Mouse (Mus musculus): ENCODE data around the gene Gm10277.

Gm10277 gene

GRCm38 (mm10) chr11:77802341-77802865, 14.9 kb upstream of the Gm10277 start:
- in situ Hi-C loops (cut with MboI; ENCODE audit: unreplicated experiment in 2 of 2) = no loop called here

- in situ Hi-C loops (cut with MboI; ENCODE audit: unreplicated experiment in 2 of 2) = no loop called here
These were observed 13.5 kb upstream of the Gm10277 start for GRCm38 (mm10) chr11:77800869-77801701.

- in situ Hi-C loops (cut with MboI; ENCODE audit: unreplicated experiment in 2 of 2) = no loop called here
These were observed 12.9 kb upstream of the Gm10277 start for GRCm38 (mm10) chr11:77800491-77800868.

- in situ Hi-C loops (cut with MboI; ENCODE audit: unreplicated experiment in 2 of 2) = loop anchor here in 1 of 2 experiments (10.0 to 25.0 kb wide), 3 partner anchors 160 to 683 kb away; partner anchors contain the start of gene Git1
These were observed 7.7 kb upstream of the Gm10277 start for GRCm38 (mm10) chr11:77795216-77795615.

GRCm38 (mm10) chr11:77793238-77793930, 5.8 kb upstream of the Gm10277 start:
- in situ Hi-C loops (cut with MboI; ENCODE audit: unreplicated experiment in 2 of 2) = loop anchor here in 1 of 2 experiments (10.0 to 25.0 kb wide), 3 partner anchors 159 to 681 kb away; partner anchors contain the start of gene Git1

GRCm38 (mm10) chr11:77792566-77792909, 5.0 kb upstream of the Gm10277 start:
- in situ Hi-C loops (cut with MboI; ENCODE audit: unreplicated experiment in 2 of 2) = loop anchor here in 1 of 2 experiments (10.0 to 25.0 kb wide), 3 partner anchors 158 to 680 kb away; partner anchors contain the start of gene Git1

GRCm38 (mm10) chr11:77791752-77792565, 4.4 kb upstream of the Gm10277 start:
- in situ Hi-C loops (cut with MboI; ENCODE audit: unreplicated experiment in 2 of 2) = loop anchor here in 1 of 2 experiments (10.0 to 25.0 kb wide), 3 partner anchors 157 to 680 kb away; partner anchors contain the start of gene Git1

- in situ Hi-C loops (cut with MboI; ENCODE audit: unreplicated experiment in 2 of 2) = loop anchor here in 1 of 2 experiments (10.0 to 25.0 kb wide), 3 partner anchors 156 to 679 kb away; partner anchors contain the start of gene Git1
These were observed 3.7 kb upstream of the Gm10277 start for GRCm38 (mm10) chr11:77791241-77791727.

GRCm38 (mm10) chr11:77790286-77790685, 2.7 kb upstream of the Gm10277 start:
- in situ Hi-C loops (cut with MboI; ENCODE audit: unreplicated experiment in 2 of 2) = loop anchor here in 1 of 2 experiments (10.0 to 25.0 kb wide), 3 partner anchors 155 to 678 kb away; partner anchors contain the start of gene Git1

- in situ Hi-C loops (cut with MboI; ENCODE audit: unreplicated experiment in 2 of 2) = loop anchor here (10.0 to 25.0 kb wide), 2 partner anchors 285 to 677 kb away; no protein-coding TSS in a partner anchor
These were observed 2.0 kb upstream of the Gm10277 start for GRCm38 (mm10) chr11:77789512-77789911.

GRCm38 (mm10) chr11:77785768-77786561, 1.6 kb downstream of the Gm10277 start:
- in situ Hi-C loops (cut with MboI; ENCODE audit: unreplicated experiment in 2 of 2) = loop anchor here (10.0 to 25.0 kb wide), 2 partner anchors 281 to 674 kb away; no protein-coding TSS in a partner anchor

- in situ Hi-C loops (cut with MboI; ENCODE audit: unreplicated experiment in 2 of 2) = loop anchor here (10.0 to 25.0 kb wide), 2 partner anchors 281 to 673 kb away; no protein-coding TSS in a partner anchor
These were observed 2.2 kb downstream of the Gm10277 start for GRCm38 (mm10) chr11:77785396-77785767.

GRCm38 (mm10) chr11:77784894-77785293, 2.7 kb downstream of the Gm10277 start:
- in situ Hi-C loops (cut with MboI; ENCODE audit: unreplicated experiment in 2 of 2) = loop anchor here (10.0 to 25.0 kb wide), 2 partner anchors 280 to 673 kb away; no protein-coding TSS in a partner anchor

GRCm38 (mm10) chr11:77783747-77784646, 3.5 kb downstream of the Gm10277 start:
- in situ Hi-C loops (cut with MboI; ENCODE audit: unreplicated experiment in 2 of 2) = loop anchor here (10.0 to 25.0 kb wide), 2 partner anchors 279 to 672 kb away; no protein-coding TSS in a partner anchor

- in situ Hi-C loops (cut with MboI; ENCODE audit: unreplicated experiment in 2 of 2) = loop anchor here (10.0 to 25.0 kb wide), 2 partner anchors 278 to 671 kb away; no protein-coding TSS in a partner anchor
These were observed 4.3 kb downstream of the Gm10277 start for GRCm38 (mm10) chr11:77783211-77783746.

GRCm38 (mm10) chr11:77782104-77782815, 5.3 kb downstream of the Gm10277 start:
- in situ Hi-C loops (cut with MboI; ENCODE audit: unreplicated experiment in 2 of 2) = loop anchor here (10.0 to 25.0 kb wide), 2 partner anchors 277 to 670 kb away; no protein-coding TSS in a partner anchor

- in situ Hi-C loops (cut with MboI; ENCODE audit: unreplicated experiment in 2 of 2) = loop anchor here (10.0 to 25.0 kb wide), 2 partner anchors 276 to 669 kb away; no protein-coding TSS in a partner anchor
These were observed 6.5 kb downstream of the Gm10277 start for GRCm38 (mm10) chr11:77781088-77781487.
